Mouse (Mus musculus): ENCODE data around the gene Fam184b. TPM values are rescaled to one million over a fixed set of nuclear protein-coding genes. Genes with fewer than 3 reads are reported as not detected.

Gene Fam184b
- polyA plus RNA-seq, 1 experiment from 2014 or later, result 0.23 TPM

DNA sequence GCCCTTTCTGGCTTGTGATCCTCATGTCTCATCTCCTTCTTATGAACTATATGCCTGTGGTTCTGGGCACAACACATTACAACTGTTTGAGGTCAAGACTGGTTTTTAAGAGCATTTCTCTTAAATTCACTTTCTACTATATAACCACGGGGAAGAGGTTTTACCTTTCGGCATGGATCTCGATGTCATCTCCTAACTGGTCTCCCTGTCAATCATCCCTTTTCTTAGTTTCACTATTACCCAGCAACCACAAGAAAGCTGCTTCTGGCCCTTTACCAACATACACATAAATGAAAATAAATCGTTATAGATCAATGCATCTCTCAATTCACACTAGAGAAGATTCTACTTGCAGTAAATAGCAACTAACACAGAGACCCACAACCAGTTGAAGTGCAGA, 104.2 kb downstream of the Fam184b start:
- Histone ChIP-seq H3K9me3 (no peaks in the 10 kb centered on the region), H3K36me3 (peaks cover 16% of the 10 kb centered on the region), H3K4me1 (no peaks in the 10 kb centered on the region), H3K27ac (replicated peaks) (no peak overlapping the region), H3K4me2 (no peak overlapping the region), H3K4me3 (no peak overlapping the region), H3K27me3 (replicated peaks) (no peaks in the 10 kb centered on the region; the same call in 1 of the 2 replicates), H3K9ac (no peak overlapping the region)
- no peak for ATAC-seq (ENCODE audit: extremely low read depth, insufficient number of reproducible peaks, low FRiP score, low TSS enrichment)
- 55% methylated on average over 4 of the region's 4 CpGs for WGBS

- no peak overlapping the region for H3K9ac ChIP-seq
- peaks cover 22% of the 10 kb centered on the region for H3K36me3 ChIP-seq
- no peak overlapping the region for H3K27ac ChIP-seq (replicated peaks)
- no peak for ATAC-seq (ENCODE audit: extremely low read depth, insufficient number of reproducible peaks, low FRiP score, low TSS enrichment)
- H3K4me2 ChIP-seq, result no peak overlapping the region
- H3K27me3 ChIP-seq (replicated peaks), result no peaks in the 10 kb centered on the region; the same call in 1 of the 2 replicates
- no peaks in the 10 kb centered on the region for H3K4me1 ChIP-seq
- WGBS, result 5% methylated on average over 17 of the region's 17 CpGs
- H3K4me3 ChIP-seq, result no peak overlapping the region
- no peaks in the 10 kb centered on the region for H3K9me3 ChIP-seq
These were observed 104.9 kb downstream of the Fam184b start for GRCm38 (mm10) chr5:45534319-45535098.

GRCm38 (mm10) chr5:45529696-45530095, 109.7 kb downstream of the Fam184b start:
- no peak for ATAC-seq (ENCODE audit: extremely low read depth, insufficient number of reproducible peaks, low FRiP score, low TSS enrichment)
- H3K4me1 ChIP-seq, result no peaks in the 10 kb centered on the region
- H3K4me2 ChIP-seq, result no peak overlapping the region
- H3K36me3 ChIP-seq, result peaks cover 69% of the 10 kb centered on the region
- 78% methylated on average over 3 of the region's 3 CpGs for WGBS
- H3K27ac ChIP-seq (replicated peaks), result no peak overlapping the region
- no peak overlapping the region for H3K4me3 ChIP-seq
- H3K9ac ChIP-seq, result no peak overlapping the region
- no peaks in the 10 kb centered on the region for H3K27me3 ChIP-seq (replicated peaks)
- no peaks in the 10 kb centered on the region for H3K9me3 ChIP-seq

DNA sequence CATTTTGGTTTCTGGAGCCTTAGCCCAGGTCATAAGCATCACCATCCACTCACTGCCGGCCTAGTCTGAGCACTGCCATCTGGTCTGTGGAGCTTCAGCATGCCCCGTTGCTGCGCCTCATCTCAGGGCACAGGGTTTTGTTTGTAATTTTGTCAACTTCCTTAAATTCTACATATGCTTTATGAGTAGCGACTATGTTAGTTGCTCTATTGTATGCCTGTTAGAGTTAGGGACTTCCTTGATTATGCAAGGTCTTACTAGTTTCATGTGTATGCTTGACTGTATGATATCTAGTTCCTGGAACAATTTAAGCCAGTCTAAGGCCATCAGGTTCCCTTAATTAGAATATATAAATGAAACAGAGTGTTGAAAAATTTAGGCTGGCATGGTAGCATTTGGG, 113.1 kb downstream of the Fam184b start:
- no peak for ATAC-seq (ENCODE audit: extremely low read depth, insufficient number of reproducible peaks, low FRiP score, low TSS enrichment)
- H3K27ac ChIP-seq (replicated peaks), result no peak overlapping the region
- H3K9me3 ChIP-seq, result no peaks in the 10 kb centered on the region
- H3K36me3 ChIP-seq, result peaks cover 80% of the 10 kb centered on the region
- H3K9ac ChIP-seq, result no peak overlapping the region
- WGBS, result 94% methylated on average over 4 of the region's 4 CpGs
- peaks cover 9% of the 10 kb centered on the region for H3K4me1 ChIP-seq
- no peak overlapping the region for H3K4me3 ChIP-seq
- no peak overlapping the region for H3K4me2 ChIP-seq
- no peaks in the 10 kb centered on the region for H3K27me3 ChIP-seq (replicated peaks)

GRCm38 (mm10) chr5:45525101-45525500, 114.3 kb downstream of the Fam184b start:
- H3K9ac ChIP-seq, result no peak overlapping the region
- no peak overlapping the region for H3K4me3 ChIP-seq
- H3K4me1 ChIP-seq, result peaks cover 16% of the 10 kb centered on the region
- H3K27me3 ChIP-seq (replicated peaks), result no peaks in the 10 kb centered on the region
- H3K36me3 ChIP-seq, result peaks cover 70% of the 10 kb centered on the region
- no peaks in the 10 kb centered on the region for H3K9me3 ChIP-seq
- WGBS, result 87% methylated on average over 10 of the region's 10 CpGs
- ATAC-seq (ENCODE audit: extremely low read depth, insufficient number of reproducible peaks, low FRiP score, low TSS enrichment), result no peak
- H3K27ac ChIP-seq (replicated peaks), result no peak overlapping the region
- no peak overlapping the region for H3K4me2 ChIP-seq

- Histone ChIP-seq H3K9ac (peak overlapping the region; percentile 93), H3K9me3 (no peaks in the 10 kb centered on the region), H3K36me3 (peaks cover 36% of the 10 kb centered on the region), H3K4me2 (peak overlapping the region; percentile 82), H3K27me3 (replicated peaks) (no peaks in the 10 kb centered on the region), H3K27ac (replicated peaks) (no peak overlapping the region), H3K4me3 (peak overlapping the region; percentile 93), H3K4me1 (peaks cover 20% of the 10 kb centered on the region)
- no peak for ATAC-seq (ENCODE audit: extremely low read depth, insufficient number of reproducible peaks, low FRiP score, low TSS enrichment)
- 89% methylated on average over 6 of the region's 6 CpGs for WGBS
These were observed 117.8 kb downstream of the Fam184b start for GRCm38 (mm10) chr5:45521601-45522000.

DNA sequence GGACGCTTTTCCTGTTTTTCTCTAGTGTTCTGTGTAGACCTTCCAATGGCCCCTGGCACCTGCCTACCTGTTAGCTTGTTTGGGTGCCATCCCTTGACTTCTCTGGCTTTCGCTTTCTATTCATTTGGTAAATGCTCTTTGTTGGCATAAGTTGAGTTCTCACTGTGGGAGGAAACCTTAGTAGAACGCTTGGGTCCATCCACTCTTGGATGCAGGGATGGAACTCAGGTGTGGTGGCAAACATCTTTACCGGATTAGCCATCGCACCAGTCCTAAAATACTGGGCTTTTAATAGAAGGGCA, 118.7 kb downstream of the Fam184b start:
- H3K27ac ChIP-seq (replicated peaks), result no peak overlapping the region
- H3K4me3 ChIP-seq, result peak overlapping the region; percentile 93
- H3K27me3 ChIP-seq (replicated peaks), result no peaks in the 10 kb centered on the region
- peaks cover 20% of the 10 kb centered on the region for H3K4me1 ChIP-seq
- ATAC-seq (ENCODE audit: extremely low read depth, insufficient number of reproducible peaks, low FRiP score, low TSS enrichment), result no peak
- peaks cover 28% of the 10 kb centered on the region for H3K36me3 ChIP-seq
- peak overlapping the region; percentile 82 for H3K4me2 ChIP-seq
- no peaks in the 10 kb centered on the region for H3K9me3 ChIP-seq
- H3K9ac ChIP-seq, result peak overlapping the region; percentile 93
- 3% methylated on average over 5 of the region's 5 CpGs for WGBS

DNA sequence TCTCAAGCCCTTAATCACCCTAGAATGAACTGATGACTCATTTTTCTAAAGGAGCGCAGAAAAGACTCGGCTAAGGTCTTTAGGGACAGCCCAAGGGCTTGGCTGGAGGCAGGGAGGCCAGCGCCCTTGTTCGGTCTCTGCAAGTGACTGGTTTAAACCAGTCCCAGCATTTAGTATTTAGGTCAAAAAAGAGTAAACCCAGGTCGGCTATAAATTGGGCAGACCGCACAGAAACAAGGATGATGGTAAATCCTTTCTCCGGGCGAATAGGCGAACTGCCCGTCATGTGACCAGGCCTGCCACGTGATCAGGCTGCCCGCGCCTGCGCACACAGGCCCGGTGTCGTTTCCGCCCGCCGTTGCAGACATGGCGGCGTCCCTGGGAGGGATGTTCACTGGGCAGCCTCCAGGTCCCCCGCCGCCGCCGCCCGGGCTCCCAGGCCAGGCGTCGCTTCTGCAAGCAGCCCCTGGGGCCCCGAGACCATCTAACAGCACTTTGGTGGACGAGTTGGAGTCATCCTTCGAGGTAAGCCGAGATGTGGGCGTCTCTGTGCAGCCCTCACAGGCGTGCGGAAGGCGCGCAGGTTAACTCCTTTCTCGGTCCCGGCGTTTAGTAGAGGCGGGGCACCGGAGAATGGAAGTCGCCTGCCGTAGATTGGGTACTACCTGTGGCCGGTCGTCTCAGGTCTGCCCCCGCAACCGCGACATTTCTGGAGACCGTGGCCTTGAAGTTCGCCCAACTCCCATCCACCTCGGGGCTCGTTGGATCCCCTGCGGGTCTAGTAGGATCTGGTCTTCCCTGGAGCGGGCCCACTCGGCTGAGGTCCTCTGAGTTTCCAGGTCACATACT, 119.2 kb downstream of the Fam184b start, which contains the start of gene Med28:
Med28 (plus strand) TSS at position 270 of the 849 bp plus-strand sequence.
- peak; percentile 94 for ATAC-seq (ENCODE audit: extremely low read depth, insufficient number of reproducible peaks, low FRiP score, low TSS enrichment)
- peaks cover 22% of the 10 kb centered on the region for H3K36me3 ChIP-seq
- WGBS, result 2% methylated on average over 56 of the region's 56 CpGs
- H3K9me3 ChIP-seq, result no peaks in the 10 kb centered on the region
- peak within 1 kb of the TSS; percentile 93 for H3K4me3 ChIP-seq
- peak within 1 kb of the TSS; percentile 69 for H3K27ac ChIP-seq (replicated peaks)
- peaks cover 20% of the 10 kb centered on the region for H3K4me1 ChIP-seq
- peak within 1 kb of the TSS; percentile 93 for H3K9ac ChIP-seq
- H3K4me2 ChIP-seq, result peak within 1 kb of the TSS; percentile 82
- H3K27me3 ChIP-seq (replicated peaks), result no peaks in the 10 kb centered on the region

- Histone ChIP-seq H3K9ac (no peak overlapping the region), H3K36me3 (peaks cover 35% of the 10 kb centered on the region), H3K4me1 (peaks cover 4% of the 10 kb centered on the region), H3K27me3 (replicated peaks) (no peaks in the 10 kb centered on the region), H3K9me3 (no peaks in the 10 kb centered on the region), H3K4me3 (no peak overlapping the region), H3K27ac (replicated peaks) (no peak overlapping the region), H3K4me2 (no peak overlapping the region)
- no peak for ATAC-seq (ENCODE audit: extremely low read depth, insufficient number of reproducible peaks, low FRiP score, low TSS enrichment)
- WGBS, result 87% methylated on average over 10 of the region's 10 CpGs
These were observed 124.2 kb downstream of the Fam184b start for GRCm38 (mm10) chr5:45515151-45515743.

DNA sequence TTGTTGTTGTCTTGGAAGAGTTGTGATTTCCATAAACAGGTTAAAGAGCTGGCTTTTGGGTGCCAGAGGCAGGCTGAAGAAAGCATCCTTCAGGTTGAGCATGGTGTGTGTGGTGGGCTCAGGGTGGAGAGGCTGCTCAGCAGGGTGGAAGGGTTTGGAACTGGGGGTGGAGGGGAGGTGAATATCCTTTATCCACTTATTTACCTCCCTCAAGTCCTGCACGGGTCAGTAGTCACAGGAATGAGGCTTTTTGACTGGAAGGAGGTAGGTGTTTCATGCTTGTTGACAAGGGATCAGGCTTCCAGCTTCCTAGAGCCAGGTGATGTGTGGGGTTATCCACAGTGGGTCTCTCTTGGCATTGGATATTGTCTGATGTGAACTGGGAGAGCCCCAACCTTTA, 124.8 kb downstream of the Fam184b start:
- Histone ChIP-seq H3K27me3 (replicated peaks) (no peaks in the 10 kb centered on the region), H3K4me1 (peaks cover 1% of the 10 kb centered on the region), H3K4me3 (no peak overlapping the region), H3K27ac (replicated peaks) (no peak overlapping the region), H3K9ac (no peak overlapping the region), H3K36me3 (peaks cover 41% of the 10 kb centered on the region), H3K9me3 (no peaks in the 10 kb centered on the region), H3K4me2 (no peak overlapping the region)
- no peak for ATAC-seq (ENCODE audit: extremely low read depth, insufficient number of reproducible peaks, low FRiP score, low TSS enrichment)
- WGBS, result 68% methylated on average over 1 of the region's 1 CpGs

DNA sequence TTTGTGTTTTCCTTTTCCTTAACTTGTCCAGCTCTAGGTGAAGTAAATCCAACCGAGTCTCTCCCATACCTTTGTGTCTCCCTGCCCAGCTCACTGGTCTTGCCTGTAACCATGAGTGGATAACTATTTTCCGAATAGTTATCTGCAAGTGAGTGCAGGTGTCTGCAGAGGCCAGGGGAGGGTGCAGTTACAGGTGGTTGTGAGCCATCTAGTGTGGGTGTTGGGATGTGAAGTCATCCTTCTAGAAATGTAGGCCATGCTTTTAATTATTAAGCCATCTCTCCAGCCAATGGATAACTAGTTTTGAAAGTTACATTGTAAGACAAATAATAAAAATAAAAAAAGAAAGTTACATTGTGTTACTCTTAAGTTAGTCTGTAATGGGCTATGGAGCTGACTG, 125.9 kb downstream of the Fam184b start:
- WGBS, result 89% methylated on average over 2 of the region's 2 CpGs

More for the DNA sequence above, 125.9 kb downstream of the Fam184b start:
- Histone ChIP-seq H3K4me3 (no peak overlapping the region), H3K36me3 (peaks cover 49% of the 10 kb centered on the region), H3K4me2 (no peak overlapping the region), H3K27ac (replicated peaks) (no peak overlapping the region), H3K27me3 (replicated peaks) (no peaks in the 10 kb centered on the region), H3K9ac (no peak overlapping the region), H3K9me3 (no peaks in the 10 kb centered on the region), H3K4me1 (no peaks in the 10 kb centered on the region)
- no peak for ATAC-seq (ENCODE audit: extremely low read depth, insufficient number of reproducible peaks, low FRiP score, low TSS enrichment)

All from heart, embryonic 13.5 days (tissue).